Mouse (Mus musculus): ENCODE measurements around the gene Tomm40. TPM values are rescaled to one million over a fixed set of nuclear protein-coding genes. Genes with fewer than 3 reads are reported as not detected.

Tomm40 gene
- polyA plus RNA-seq (2012; fragmentation: generic; extraction: Trizol), result 218 TPM
- long read RNA-seq, experiment 1, transcript Tomm40-201 (9 exons, 1,646 nt), result minor isoform, 32 of 179 reads
- long read RNA-seq, experiment 1, transcript Tomm40-202 (10 exons, 1,577 nt), result major isoform, 122 of 179 reads
- long read RNA-seq, experiment 1, partial matches to known transcripts, result 15 of 179 reads
- long read RNA-seq, experiment 1, other reads (novel, unspliced or antisense), result 9 of 179 reads
- long read RNA-seq, experiment 2, transcript Tomm40-202 (10 exons, 1,577 nt), result major isoform, 657 of 876 reads
- long read RNA-seq, experiment 2, transcript Tomm40-201 (9 exons, 1,646 nt), result minor isoform, 171 of 876 reads
- long read RNA-seq, experiment 2, partial matches to known transcripts, result 7 of 876 reads
- long read RNA-seq, experiment 2, other reads (novel, unspliced or antisense), result 40 of 876 reads

DNA sequence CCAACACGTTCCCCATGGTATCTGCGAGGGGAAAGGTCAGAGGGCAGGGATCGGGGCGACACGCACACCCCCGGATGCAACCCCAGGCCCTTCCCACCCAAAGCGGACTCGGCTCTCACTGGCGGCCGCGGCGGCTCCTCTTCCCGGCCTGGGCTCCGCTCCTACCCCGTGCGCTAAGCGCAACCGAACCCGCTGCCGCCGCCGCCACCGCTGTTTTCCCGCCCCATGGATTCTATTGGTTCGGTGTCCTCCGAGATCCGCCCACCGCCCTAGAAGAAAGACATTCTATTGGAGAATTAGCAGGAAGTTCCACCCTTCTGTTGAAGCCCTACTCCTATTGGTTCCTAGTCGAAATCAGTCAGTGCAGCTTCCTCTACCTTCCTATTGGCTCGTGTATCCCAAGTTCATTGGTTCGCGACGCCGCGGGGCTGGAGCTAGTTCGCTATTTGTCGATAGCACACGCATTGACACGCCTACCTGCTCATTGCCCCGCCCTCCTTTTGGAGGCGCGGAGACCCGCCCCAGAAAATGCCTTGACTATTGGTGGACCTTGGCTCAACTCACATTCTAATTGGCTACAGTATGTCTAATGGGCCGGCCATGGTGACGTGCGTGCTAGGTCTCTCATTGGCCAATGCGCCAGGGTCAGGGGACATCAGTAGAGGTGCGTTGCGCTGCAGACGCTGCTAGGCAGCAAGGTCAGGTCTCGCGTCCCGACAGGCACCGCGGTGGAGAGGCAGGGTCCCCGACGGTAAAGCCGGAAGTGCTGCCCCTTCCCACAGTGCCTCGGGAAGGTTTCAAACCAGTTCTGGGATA is at the start of gene Tomm40:
Gene Tomm40, minus strand, starts transcription at position 200 of the 816 bp plus-strand sequence.
- peaks cover 40% of the 10 kb centered on the region for H3K79me2 ChIP-seq (ENCODE audit: control insufficient read depth, insufficient read depth)
- H3K4me3 ChIP-seq (ENCODE audit: insufficient read depth, poor library complexity, severe bottlenecking), result peak within 1 kb of the TSS; percentile 78
- H3K36me3 ChIP-seq (ENCODE audit: control insufficient read depth, insufficient read depth), result peaks cover 26% of the 10 kb centered on the region
- peak within 1 kb of the TSS; percentile 98 for H3ac ChIP-seq (ENCODE audit: control insufficient read depth, insufficient read length, low read depth)
- TF ChIP-seq MYOD1 (IDR thresholded peaks at IDR 0.05; ENCODE audit: control insufficient read depth, insufficient read length, low read depth) (no peak), CEBPB (IDR thresholded peaks at IDR 0.05; ENCODE audit: low read depth) (no peak), USF1 (IDR thresholded peaks at IDR 0.05; ENCODE audit: low read depth) (no peak), MYOG (IDR thresholded peaks at IDR 0.05; ENCODE audit: control insufficient read depth, extremely low read depth, insufficient read length) (no peak), MAX (IDR thresholded peaks at IDR 0.05) (no peak), CTCF (IDR thresholded peaks at IDR 0.05; ENCODE audit: control insufficient read depth, insufficient read depth, insufficient read length) (no peak), FOSL1 (IDR thresholded peaks at IDR 0.05; ENCODE audit: insufficient read depth, low read length, poor library complexity, severe bottlenecking) (no peak)
- no peaks in the 10 kb centered on the region for H3K27me3 ChIP-seq (ENCODE audit: control insufficient read depth, insufficient read depth, insufficient read length)
- peaks cover 26% of the 10 kb centered on the region for H3K79me3 ChIP-seq (ENCODE audit: low read depth)

DNA sequence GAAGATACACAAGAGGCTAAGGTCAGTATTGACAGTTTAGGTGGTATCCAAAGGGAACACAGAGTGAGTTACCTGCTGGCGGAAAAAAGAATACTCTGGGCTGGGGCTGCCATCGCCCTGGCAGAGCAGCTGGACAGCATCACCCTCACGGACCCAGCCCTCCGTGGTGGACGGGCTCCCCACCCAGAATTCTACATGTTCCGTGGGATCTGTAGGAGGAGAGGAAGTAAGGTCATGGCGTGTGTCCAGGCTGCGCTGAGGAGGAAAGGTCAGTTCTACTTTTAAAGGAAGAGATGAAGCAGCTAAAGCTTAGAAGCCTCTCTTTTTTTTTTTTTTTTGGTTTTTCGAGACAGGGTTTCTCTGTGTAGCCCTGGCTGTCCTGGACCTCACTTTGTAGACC is 49.3 kb upstream of the Tomm40 start:
- Histone ChIP-seq H3K4me3 (ENCODE audit: insufficient read depth, poor library complexity, severe bottlenecking) (no peak overlapping the region), H3K27me3 (ENCODE audit: control insufficient read depth, insufficient read depth, insufficient read length) (peaks cover 13% of the 10 kb centered on the region), H3K79me2 (ENCODE audit: control insufficient read depth, insufficient read depth) (no peaks in the 10 kb centered on the region), H3ac (ENCODE audit: control insufficient read depth, insufficient read length, low read depth) (no peak overlapping the region), H3K79me3 (ENCODE audit: low read depth) (no peaks in the 10 kb centered on the region), H3K36me3 (ENCODE audit: control insufficient read depth, insufficient read depth) (no peaks in the 10 kb centered on the region)
- TF ChIP-seq MYOD1 (IDR thresholded peaks at IDR 0.05; ENCODE audit: control insufficient read depth, insufficient read length, low read depth) (no peak), MYOG (IDR thresholded peaks at IDR 0.05; ENCODE audit: control insufficient read depth, extremely low read depth, insufficient read length) (no peak), MAX (IDR thresholded peaks at IDR 0.05) (no peak), USF1 (IDR thresholded peaks at IDR 0.05; ENCODE audit: low read depth) (no peak)

DNA sequence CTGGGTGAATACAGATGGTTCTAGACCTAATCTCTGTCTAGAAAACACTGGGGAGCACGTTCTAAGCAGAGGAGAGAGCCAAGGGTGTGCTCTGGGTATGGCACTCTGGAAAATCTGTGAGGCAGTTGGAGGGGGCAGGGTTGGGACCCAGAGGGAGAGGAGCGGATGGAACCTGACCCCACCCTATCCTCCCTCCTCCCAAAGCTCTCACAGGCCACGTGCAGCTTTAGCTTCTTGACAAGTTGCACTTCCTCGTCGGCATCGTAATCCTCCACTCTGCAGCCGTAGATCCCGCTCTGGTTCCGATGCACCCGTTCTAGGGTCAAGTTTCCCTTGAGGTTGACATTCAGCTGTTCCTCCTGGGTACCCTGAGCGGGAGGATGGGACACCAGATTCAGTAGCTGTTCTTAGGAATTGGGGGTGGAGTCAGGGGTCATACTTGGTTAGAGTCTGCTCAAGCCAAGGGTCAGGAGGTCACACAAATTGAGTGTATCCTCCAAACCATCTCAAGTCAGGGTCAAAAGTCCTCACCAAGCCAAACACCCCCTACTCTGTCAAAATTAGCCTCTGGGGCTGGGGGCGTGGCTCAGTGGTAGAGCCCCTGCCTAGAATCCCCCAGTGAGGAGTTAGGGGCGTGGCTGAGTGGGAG is 48.7 kb upstream of the Tomm40 start:
- Histone ChIP-seq H3K27me3 (ENCODE audit: control insufficient read depth, insufficient read depth, insufficient read length) (peaks cover 13% of the 10 kb centered on the region), H3ac (ENCODE audit: control insufficient read depth, insufficient read length, low read depth) (no peak overlapping the region), H3K4me3 (ENCODE audit: insufficient read depth, poor library complexity, severe bottlenecking) (no peak overlapping the region), H3K36me3 (ENCODE audit: control insufficient read depth, insufficient read depth) (no peaks in the 10 kb centered on the region), H3K79me2 (ENCODE audit: control insufficient read depth, insufficient read depth) (no peaks in the 10 kb centered on the region), H3K79me3 (ENCODE audit: low read depth) (no peaks in the 10 kb centered on the region)
- TF ChIP-seq MYOG (IDR thresholded peaks at IDR 0.05; ENCODE audit: control insufficient read depth, extremely low read depth, insufficient read length), result no peak

DNA sequence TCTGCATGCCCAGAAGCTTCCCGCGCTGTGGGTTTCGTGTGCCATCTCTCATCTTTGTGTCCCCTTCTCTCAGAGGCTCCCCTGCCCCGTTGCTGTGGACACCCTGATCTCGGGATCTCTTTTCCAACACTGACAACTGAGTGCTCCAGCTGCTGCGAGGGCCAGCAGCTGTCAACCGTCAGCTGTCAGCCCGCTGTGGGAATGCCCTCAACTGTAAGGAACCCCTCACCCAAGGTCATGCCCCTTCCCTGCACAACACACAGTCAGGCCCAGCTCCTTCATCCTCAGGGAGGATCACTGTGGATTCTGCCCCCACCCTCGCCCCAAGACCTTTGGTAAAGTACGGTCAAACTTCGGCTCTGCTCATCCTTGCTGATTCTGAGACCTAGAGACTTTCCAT is 47.0 kb upstream of the Tomm40 start:
- Histone ChIP-seq H3K79me2 (ENCODE audit: control insufficient read depth, insufficient read depth) (no peaks in the 10 kb centered on the region), H3K79me3 (ENCODE audit: low read depth) (no peaks in the 10 kb centered on the region), H3ac (ENCODE audit: control insufficient read depth, insufficient read length, low read depth) (no peak overlapping the region), H3K4me3 (ENCODE audit: insufficient read depth, poor library complexity, severe bottlenecking) (no peak overlapping the region), H3K36me3 (ENCODE audit: control insufficient read depth, insufficient read depth) (no peaks in the 10 kb centered on the region), H3K27me3 (ENCODE audit: control insufficient read depth, insufficient read depth, insufficient read length) (peaks cover 8% of the 10 kb centered on the region)
- TF ChIP-seq CEBPB (IDR thresholded peaks at IDR 0.05; ENCODE audit: low read depth), result no peak
- no peak for TF ChIP-seq FOSL1 (IDR thresholded peaks at IDR 0.05; ENCODE audit: insufficient read depth, low read length, poor library complexity, severe bottlenecking)
- no peak for TF ChIP-seq MYOG (IDR thresholded peaks at IDR 0.05; ENCODE audit: control insufficient read depth, extremely low read depth, insufficient read length)
- TF ChIP-seq MAX (IDR thresholded peaks at IDR 0.05), result no peak
- TF ChIP-seq MYOD1 (IDR thresholded peaks at IDR 0.05; ENCODE audit: control insufficient read depth, insufficient read length, low read depth), result no peak
- TF ChIP-seq USF1 (IDR thresholded peaks at IDR 0.05; ENCODE audit: low read depth), result no peak
- TF ChIP-seq CTCF (IDR thresholded peaks at IDR 0.05; ENCODE audit: control insufficient read depth, insufficient read depth, insufficient read length), result no peak

DNA sequence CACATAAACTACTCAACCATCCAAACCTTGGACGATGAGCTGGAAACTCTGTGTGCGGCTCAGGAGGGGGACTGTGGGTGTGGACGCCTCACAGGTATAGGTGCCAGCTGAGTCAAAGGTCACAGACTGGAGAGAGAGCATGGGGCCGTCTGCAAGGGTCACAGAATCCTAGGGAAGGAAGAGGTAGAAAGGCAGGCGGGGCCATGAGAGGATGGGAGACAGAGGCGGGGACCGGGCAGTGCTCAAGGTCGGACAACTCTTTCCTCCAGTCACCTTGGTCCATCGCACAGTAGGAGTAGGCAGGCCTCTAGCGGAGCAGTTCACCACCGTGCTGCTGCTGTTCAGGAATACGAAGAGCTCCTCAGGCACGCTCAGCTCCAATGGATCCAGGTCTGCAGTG is 44.8 kb upstream of the Tomm40 start:
- Histone ChIP-seq H3K4me3 (ENCODE audit: insufficient read depth, poor library complexity, severe bottlenecking) (no peak overlapping the region), H3K27me3 (ENCODE audit: control insufficient read depth, insufficient read depth, insufficient read length) (peaks cover 4% of the 10 kb centered on the region), H3K79me2 (ENCODE audit: control insufficient read depth, insufficient read depth) (no peaks in the 10 kb centered on the region), H3K79me3 (ENCODE audit: low read depth) (no peaks in the 10 kb centered on the region), H3ac (ENCODE audit: control insufficient read depth, insufficient read length, low read depth) (no peak overlapping the region), H3K36me3 (ENCODE audit: control insufficient read depth, insufficient read depth) (no peaks in the 10 kb centered on the region)
- TF ChIP-seq CTCF (IDR thresholded peaks at IDR 0.05; ENCODE audit: control insufficient read depth, insufficient read depth, insufficient read length) (no peak), CEBPB (IDR thresholded peaks at IDR 0.05; ENCODE audit: low read depth) (no peak), MYOD1 (IDR thresholded peaks at IDR 0.05; ENCODE audit: control insufficient read depth, insufficient read length, low read depth) (no peak), MYOG (IDR thresholded peaks at IDR 0.05; ENCODE audit: control insufficient read depth, extremely low read depth, insufficient read length) (no peak), FOSL1 (IDR thresholded peaks at IDR 0.05; ENCODE audit: insufficient read depth, low read length, poor library complexity, severe bottlenecking) (no peak), USF1 (IDR thresholded peaks at IDR 0.05; ENCODE audit: low read depth) (no peak), MAX (IDR thresholded peaks at IDR 0.05) (no peak)

All from C2C12 (cell line).